Mouse (Mus musculus): ENCODE measurements around the gene 4933414I15Rik. TPM values are rescaled to one million over a fixed set of nuclear protein-coding genes. Genes with fewer than 3 reads are reported as not detected.

Gene 4933414I15Rik
- polyA plus RNA-seq, 1 experiment from 2014 or later: not detected

DNA sequence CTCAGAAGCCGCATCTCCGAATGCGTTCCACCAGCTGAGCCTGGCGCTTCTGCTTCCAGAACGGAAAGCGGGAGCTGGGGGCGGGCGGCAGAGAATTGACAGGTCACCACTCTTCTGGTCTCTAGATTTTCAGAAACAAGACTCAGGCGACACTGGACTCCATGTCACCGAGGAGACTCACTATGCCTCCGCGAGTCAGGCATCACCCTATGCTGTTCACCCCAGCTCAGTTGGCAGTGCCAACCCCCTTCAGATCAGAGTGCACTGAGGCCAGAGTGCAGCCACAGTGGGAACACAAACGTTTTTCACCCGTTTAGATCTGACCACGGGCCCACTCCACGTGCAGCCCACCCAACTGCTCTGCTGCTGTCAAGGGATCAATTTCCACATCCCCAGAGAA lies 12.5 kb downstream of the 4933414I15Rik start:
- Histone ChIP-seq H3K9me3 (ENCODE audit: low read length) (no peaks in the 10 kb centered on the region), H3K27ac (ENCODE audit: low read length) (peak overlapping the region; percentile 57), H3K36me3 (ENCODE audit: insufficient read depth, low read length) (no peaks in the 10 kb centered on the region), H3K4me1 (ENCODE audit: insufficient read depth, low read depth, low read length) (no peaks in the 10 kb centered on the region), H3K27me3 (replicated peaks; ENCODE audit: insufficient read depth, low read length) (no peaks in the 10 kb centered on the region), H3K4me2 (replicated peaks; ENCODE audit: low read depth, low read length) (peak overlapping the region; percentile 93), H3K4me3 (ENCODE audit: low read depth, low read length) (peak overlapping the region; percentile 72), H3K9ac (replicated peaks; ENCODE audit: low read depth) (peak overlapping the region; percentile 49)
- DNase-seq (ENCODE audit: low spot score): no peak
- peak; percentile 53 for ATAC-seq
- WGBS: under 1% methylated on average over 16 of the region's 16 CpGs
- TF ChIP-seq EP300 (IDR thresholded peaks at IDR 0.05): no peak
- TF ChIP-seq CTCF (IDR thresholded peaks at IDR 0.05): no peak

DNA sequence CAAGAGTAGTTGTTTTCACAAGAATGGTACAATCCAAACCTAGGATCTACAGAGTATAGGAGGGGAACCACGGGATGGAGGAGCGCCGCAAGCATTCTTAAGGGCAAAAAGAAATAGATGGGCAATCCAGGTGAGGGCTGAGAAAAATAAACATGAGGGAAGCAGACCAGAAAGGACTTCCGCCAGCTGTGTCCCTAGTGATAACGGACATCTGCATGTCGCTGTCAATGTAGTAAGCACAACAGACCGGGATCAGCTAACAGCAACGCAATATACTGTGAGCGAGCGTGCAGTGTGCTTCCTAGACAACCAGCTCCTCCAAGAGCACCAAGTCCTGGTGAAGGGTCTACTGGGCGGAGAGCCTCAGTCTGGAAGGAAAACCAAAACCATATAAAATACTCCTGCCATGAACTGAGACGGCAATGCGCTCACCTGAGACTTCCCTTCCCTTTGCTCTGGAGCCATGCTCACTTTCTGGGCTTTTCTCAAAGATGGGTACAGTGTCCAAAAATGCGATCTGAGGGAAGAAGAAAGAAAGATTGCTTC lies 13.0 kb downstream of the 4933414I15Rik start:
- H3K27me3 ChIP-seq (replicated peaks; ENCODE audit: insufficient read depth, low read length): no peaks in the 10 kb centered on the region
- peak overlapping the region; percentile 72 for H3K4me3 ChIP-seq (ENCODE audit: low read depth, low read length)
- H3K9me3 ChIP-seq (ENCODE audit: low read length): no peaks in the 10 kb centered on the region
- no peak for TF ChIP-seq CTCF (IDR thresholded peaks at IDR 0.05)
- TF ChIP-seq EP300 (IDR thresholded peaks at IDR 0.05): no peak
- H3K27ac ChIP-seq (ENCODE audit: low read length): no peak overlapping the region
- 14% methylated on average over 14 of the region's 14 CpGs for WGBS
- no peaks in the 10 kb centered on the region for H3K36me3 ChIP-seq (ENCODE audit: insufficient read depth, low read length)
- H3K9ac ChIP-seq (replicated peaks; ENCODE audit: low read depth): peak overlapping the region; percentile 49
- H3K4me2 ChIP-seq (replicated peaks; ENCODE audit: low read depth, low read length): peak overlapping the region; percentile 93
- DNase-seq (ENCODE audit: low spot score) (peak; percentile 32), ATAC-seq (no peak)
- H3K4me1 ChIP-seq (ENCODE audit: insufficient read depth, low read depth, low read length): no peaks in the 10 kb centered on the region

DNA sequence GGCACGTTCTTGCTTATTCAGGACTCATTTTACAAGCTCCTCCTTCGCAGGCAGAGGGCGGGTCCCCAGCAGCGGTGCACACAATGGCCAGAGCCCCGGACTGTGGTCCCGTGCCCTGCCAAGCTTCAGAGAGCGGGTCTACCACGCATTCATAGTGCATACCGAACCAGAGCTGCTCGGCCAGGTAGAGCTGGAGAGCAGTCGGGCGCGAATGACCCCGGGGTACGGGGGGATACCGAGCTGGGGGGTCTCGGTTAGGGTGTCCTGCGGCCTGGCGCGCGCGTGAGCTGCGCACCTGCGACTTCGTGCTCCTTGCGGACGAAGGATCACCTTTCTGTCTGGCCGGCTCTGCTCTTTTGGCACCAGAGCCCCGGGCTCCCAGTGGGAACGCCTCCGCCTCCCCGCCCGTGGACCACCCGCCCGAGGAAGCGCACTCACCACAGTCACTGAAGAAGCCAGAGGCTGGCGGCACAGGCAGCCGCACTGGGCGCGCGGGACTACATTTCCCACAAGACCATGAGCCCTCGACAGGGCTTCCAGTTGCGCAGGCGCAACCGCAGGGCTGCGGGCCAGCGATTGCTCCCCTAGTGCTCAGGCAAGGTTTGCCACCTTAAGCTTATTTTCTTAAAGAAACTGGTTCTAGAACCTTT lies 27.8 kb downstream of the 4933414I15Rik start, which contains the start of gene Zfp2:
Gene Zfp2 (minus strand): TSS at position 495 of the 650 bp plus-strand sequence.
- Histone ChIP-seq H3K4me2 (replicated peaks; ENCODE audit: low read depth, low read length) (peak within 1 kb of the TSS; percentile 87), H3K27me3 (replicated peaks; ENCODE audit: insufficient read depth, low read length) (no peaks in the 10 kb centered on the region), H3K27ac (ENCODE audit: low read length) (peak within 1 kb of the TSS; percentile 17; the same call in 1 of the 2 replicates), H3K9ac (replicated peaks; ENCODE audit: low read depth) (peak within 1 kb of the TSS; percentile 56), H3K36me3 (ENCODE audit: insufficient read depth, low read length) (no peaks in the 10 kb centered on the region), H3K4me3 (ENCODE audit: low read depth, low read length) (peak within 1 kb of the TSS; percentile 74), H3K4me1 (ENCODE audit: insufficient read depth, low read depth, low read length) (no peaks in the 10 kb centered on the region), H3K9me3 (ENCODE audit: low read length) (no peaks in the 10 kb centered on the region)
- ATAC-seq (peak; percentile 99), DNase-seq (ENCODE audit: low spot score) (peak; percentile 96)
- TF ChIP-seq CTCF (IDR thresholded peaks at IDR 0.05): peak; percentile 75
- TF ChIP-seq EP300 (IDR thresholded peaks at IDR 0.05): no peak
- under 1% methylated on average over 46 of the region's 47 CpGs for WGBS

DNA sequence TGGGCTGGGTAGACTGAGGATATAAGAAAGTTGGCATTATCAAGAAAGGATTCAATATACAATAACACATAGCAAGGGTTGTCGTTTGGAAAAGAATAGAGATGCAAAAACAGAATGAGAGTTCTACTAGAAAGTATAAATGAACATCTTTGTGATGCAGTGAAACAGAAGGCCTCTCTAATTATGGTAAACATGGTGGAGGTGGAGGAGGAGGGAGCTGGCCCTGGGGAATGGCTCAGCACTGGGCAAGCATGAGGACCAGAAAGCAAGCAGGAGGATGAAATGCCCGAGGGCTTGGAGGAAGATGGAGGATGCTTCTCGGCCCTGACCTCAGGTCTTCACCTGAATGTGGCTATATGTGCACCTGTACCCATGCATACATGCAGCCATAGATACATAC lies 29.1 kb downstream of the 4933414I15Rik start:
- H3K4me3 ChIP-seq (ENCODE audit: low read depth, low read length): no peak overlapping the region
- H3K4me1 ChIP-seq (ENCODE audit: insufficient read depth, low read depth, low read length): no peaks in the 10 kb centered on the region
- no peak overlapping the region for H3K4me2 ChIP-seq (replicated peaks; ENCODE audit: low read depth, low read length)
- no peak overlapping the region for H3K9ac ChIP-seq (replicated peaks; ENCODE audit: low read depth)
- 87% methylated on average over 3 of the region's 3 CpGs for WGBS
- DNase-seq (ENCODE audit: low spot score) (no peak), ATAC-seq (no peak)
- TF ChIP-seq CTCF (IDR thresholded peaks at IDR 0.05): no peak
- TF ChIP-seq EP300 (IDR thresholded peaks at IDR 0.05): no peak
- H3K27me3 ChIP-seq (replicated peaks; ENCODE audit: insufficient read depth, low read length): no peaks in the 10 kb centered on the region
- no peaks in the 10 kb centered on the region for H3K9me3 ChIP-seq (ENCODE audit: low read length)
- no peaks in the 10 kb centered on the region; the same call in 1 of the 2 replicates for H3K36me3 ChIP-seq (ENCODE audit: insufficient read depth, low read length)
- H3K27ac ChIP-seq (ENCODE audit: low read length): no peak overlapping the region

DNA sequence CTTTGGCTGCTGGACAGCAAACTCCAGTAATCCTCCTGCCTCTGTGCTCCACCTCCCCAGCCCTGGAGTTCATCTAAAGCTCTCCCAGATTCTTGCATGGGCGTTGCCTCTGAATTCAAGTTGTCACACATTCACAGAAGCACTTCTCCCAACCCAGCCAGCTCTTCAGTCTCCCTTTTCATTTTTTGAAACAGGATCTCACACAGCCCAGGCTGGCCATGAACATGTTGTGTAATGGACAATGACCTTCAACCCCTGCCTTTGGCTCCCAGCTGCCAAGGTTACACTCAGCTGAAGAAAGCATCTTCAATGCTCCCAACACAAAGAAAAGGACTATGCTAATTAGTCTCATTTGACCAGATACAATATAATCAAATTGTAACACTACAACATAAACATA lies 30.3 kb downstream of the 4933414I15Rik start:
- DNase-seq (ENCODE audit: low spot score) (no peak), ATAC-seq (no peak)
- H3K4me1 ChIP-seq (ENCODE audit: insufficient read depth, low read depth, low read length): no peaks in the 10 kb centered on the region
- no peak overlapping the region for H3K4me2 ChIP-seq (replicated peaks; ENCODE audit: low read depth, low read length)
- H3K9ac ChIP-seq (replicated peaks; ENCODE audit: low read depth): no peak overlapping the region
- TF ChIP-seq EP300 (IDR thresholded peaks at IDR 0.05) (no peak), CTCF (IDR thresholded peaks at IDR 0.05) (no peak)
- H3K27ac ChIP-seq (ENCODE audit: low read length): no peak overlapping the region
- no peaks in the 10 kb centered on the region for H3K27me3 ChIP-seq (replicated peaks; ENCODE audit: insufficient read depth, low read length)
- no peaks in the 10 kb centered on the region; the same call in none of the 2 replicates for H3K36me3 ChIP-seq (ENCODE audit: insufficient read depth, low read length)
- 95% methylated on average over 1 of the region's 1 CpGs for WGBS
- no peak overlapping the region for H3K4me3 ChIP-seq (ENCODE audit: low read depth, low read length)
- no peaks in the 10 kb centered on the region for H3K9me3 ChIP-seq (ENCODE audit: low read length)

DNA sequence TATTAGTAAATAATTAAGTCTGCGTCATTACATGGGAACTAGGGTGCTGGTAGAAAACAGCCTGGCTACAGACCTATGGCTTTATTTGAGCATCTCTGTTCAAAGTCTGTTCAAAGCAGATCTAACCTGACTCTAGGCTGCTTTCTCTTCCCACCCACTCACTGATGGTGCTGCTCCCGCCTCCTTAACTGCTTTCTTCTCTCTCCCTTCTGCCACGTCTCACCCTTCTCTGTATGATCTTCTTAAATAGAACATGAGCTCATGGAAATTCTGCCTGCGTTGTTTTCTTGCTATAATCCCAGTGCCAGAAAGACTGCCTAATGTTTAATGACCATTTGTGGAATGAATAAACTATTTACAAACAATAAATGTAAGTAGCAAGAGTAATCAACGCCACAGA lies 35.4 kb downstream of the 4933414I15Rik start:
- WGBS: 94% methylated on average over 5 of the region's 5 CpGs
- Histone ChIP-seq H3K9ac (replicated peaks; ENCODE audit: low read depth) (no peak overlapping the region), H3K36me3 (ENCODE audit: insufficient read depth, low read length) (peaks cover 10% of the 10 kb centered on the region), H3K27ac (ENCODE audit: low read length) (no peak overlapping the region), H3K4me1 (ENCODE audit: insufficient read depth, low read depth, low read length) (no peaks in the 10 kb centered on the region), H3K4me2 (replicated peaks; ENCODE audit: low read depth, low read length) (no peak overlapping the region), H3K9me3 (ENCODE audit: low read length) (no peaks in the 10 kb centered on the region), H3K27me3 (replicated peaks; ENCODE audit: insufficient read depth, low read length) (no peaks in the 10 kb centered on the region), H3K4me3 (ENCODE audit: low read depth, low read length) (no peak overlapping the region)
- no peak for DNase-seq (ENCODE audit: low spot score)
- TF ChIP-seq CTCF (IDR thresholded peaks at IDR 0.05) (no peak), EP300 (IDR thresholded peaks at IDR 0.05) (no peak)
- no peak for ATAC-seq
